Mouse (Mus musculus): ENCODE results near the gene Cul7. TPM values are rescaled to one million over a fixed set of nuclear protein-coding genes. Genes with fewer than 3 reads are reported as not detected.

Cul7 gene
- polyA plus RNA-seq, 1 experiment from 2014 or later: 46.5 TPM

DNA sequence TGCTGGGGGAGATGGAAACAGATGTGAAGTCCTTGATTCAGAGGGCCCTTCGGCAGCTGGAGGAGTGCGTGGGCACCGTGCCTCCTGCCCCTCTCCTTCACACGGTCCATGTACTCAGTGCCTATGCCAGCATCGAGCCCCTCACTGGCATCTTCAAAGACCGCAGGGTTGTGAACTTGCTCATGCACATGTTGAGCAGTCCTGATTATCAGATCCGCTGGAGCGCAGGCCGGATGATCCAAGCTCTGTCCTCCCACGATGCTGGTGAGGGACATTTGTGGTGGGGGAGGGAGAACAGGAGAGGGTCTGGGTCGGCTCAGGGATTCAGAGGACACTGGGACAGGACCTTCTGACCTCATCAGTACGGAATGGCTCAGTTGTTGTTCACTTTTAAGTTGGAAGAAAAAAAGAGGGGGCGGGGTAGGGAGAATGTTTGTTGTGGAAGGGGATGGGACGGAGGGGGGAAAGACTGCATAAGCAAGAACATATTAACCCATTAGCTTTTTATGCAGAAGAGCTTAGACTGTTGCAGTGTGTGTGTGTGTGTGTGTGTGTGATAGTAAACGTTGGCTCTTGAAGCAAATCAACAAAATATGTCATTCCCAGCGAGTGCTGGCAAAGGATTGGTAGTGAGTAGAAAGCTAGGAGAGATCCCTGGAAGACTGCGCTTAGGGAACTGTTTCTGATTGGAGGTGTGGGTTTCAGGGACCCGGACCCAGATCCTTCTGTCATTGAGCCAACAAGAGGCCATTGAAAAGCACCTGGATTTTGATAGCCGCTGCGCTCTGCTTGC, 1.8 kb downstream of the Cul7 start:
- H3K27me3 ChIP-seq: no peaks in the 10 kb centered on the region
- H3K4me2 ChIP-seq: peak overlapping the region; percentile 86
- H3K36me3 ChIP-seq (replicated peaks): peaks cover 53% of the 10 kb centered on the region
- H3K9ac ChIP-seq: peak overlapping the region; percentile 86
- WGBS: 79% methylated on average over 20 of the region's 20 CpGs
- H3K4me1 ChIP-seq: peaks cover 38% of the 10 kb centered on the region
- H3K27ac ChIP-seq: no peak overlapping the region
- peak overlapping the region; percentile 65 for H3K4me3 ChIP-seq (replicated peaks)
- H3K9me3 ChIP-seq: no peaks in the 10 kb centered on the region
- no peak for ATAC-seq (ENCODE audit: low FRiP score)

DNA sequence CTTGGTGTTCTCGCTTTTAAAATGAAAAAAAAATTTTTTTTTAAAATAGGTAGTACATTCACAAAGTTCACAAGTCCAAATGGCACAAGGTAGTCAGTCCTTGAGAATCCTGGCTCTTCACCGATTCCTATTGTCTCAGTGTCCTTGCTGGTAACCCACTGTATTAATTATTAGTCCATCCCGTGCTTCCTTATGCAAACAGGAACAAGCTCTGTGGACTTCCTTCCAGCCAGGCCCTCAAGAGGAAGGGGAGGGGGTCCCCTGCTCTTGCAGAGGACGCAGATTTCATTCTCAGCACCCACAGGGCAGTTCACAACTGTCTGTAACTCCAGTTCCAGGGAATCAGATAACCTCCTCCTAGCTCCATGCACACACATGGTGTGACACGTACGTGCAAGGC, 5.9 kb downstream of the Cul7 start:
- Histone ChIP-seq H3K27ac (no peak overlapping the region), H3K9me3 (no peaks in the 10 kb centered on the region), H3K4me1 (peaks cover 23% of the 10 kb centered on the region), H3K9ac (no peak overlapping the region), H3K4me2 (no peak overlapping the region), H3K27me3 (no peaks in the 10 kb centered on the region), H3K36me3 (replicated peaks) (peaks cover 81% of the 10 kb centered on the region), H3K4me3 (replicated peaks) (no peak overlapping the region)
- 92% methylated on average over 6 of the region's 6 CpGs for WGBS
- no peak for ATAC-seq (ENCODE audit: low FRiP score)

DNA sequence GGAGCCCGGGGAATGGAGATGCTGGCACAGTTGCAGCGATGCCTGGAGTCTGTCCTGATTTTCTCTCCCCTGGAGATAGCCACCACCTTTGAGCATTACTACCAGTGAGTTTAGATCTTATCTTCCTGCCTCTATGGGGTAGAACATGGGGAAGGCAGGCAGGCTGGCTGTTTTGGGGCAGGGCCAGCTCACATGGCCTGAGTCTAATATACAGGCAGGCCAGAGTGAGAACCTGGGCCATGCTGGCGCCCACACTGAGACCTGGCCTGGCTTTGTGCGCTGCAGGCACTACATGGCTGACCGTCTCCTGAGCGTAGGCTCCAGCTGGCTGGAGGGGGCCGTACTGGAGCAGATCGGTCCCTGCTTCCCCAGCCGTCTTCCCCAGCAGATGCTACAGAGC, 11.2 kb downstream of the Cul7 start:
- H3K36me3 ChIP-seq (replicated peaks): peaks cover 95% of the 10 kb centered on the region
- WGBS: 93% methylated on average over 9 of the region's 9 CpGs

DNA sequence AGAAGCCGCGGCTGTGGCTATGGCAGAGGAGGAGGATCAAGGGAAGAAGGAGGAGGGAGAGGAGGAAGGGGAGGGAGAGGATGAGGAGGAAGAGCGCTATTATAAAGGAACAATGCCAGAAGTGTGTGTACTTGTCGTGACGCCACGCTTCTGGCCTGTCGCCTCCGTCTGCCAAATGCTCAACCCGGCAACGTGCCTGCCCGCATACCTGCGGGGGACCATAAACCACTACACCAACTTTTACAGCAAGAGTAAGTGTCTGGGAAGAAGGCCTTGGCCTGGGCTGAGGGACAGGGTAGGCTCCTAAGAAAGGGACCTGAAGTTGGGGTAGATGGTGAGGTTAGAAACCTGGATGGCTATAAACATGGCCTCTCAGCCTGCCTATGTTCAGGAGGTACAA, 11.8 kb downstream of the Cul7 start:
- Histone ChIP-seq H3K4me3 (replicated peaks) (no peak overlapping the region), H3K27ac (no peak overlapping the region), H3K36me3 (replicated peaks) (peaks cover 96% of the 10 kb centered on the region), H3K4me2 (no peak overlapping the region), H3K4me1 (no peaks in the 10 kb centered on the region), H3K9ac (no peak overlapping the region), H3K27me3 (no peaks in the 10 kb centered on the region), H3K9me3 (no peaks in the 10 kb centered on the region)
- 95% methylated on average over 12 of the region's 12 CpGs for WGBS
- no peak for ATAC-seq (ENCODE audit: low FRiP score)

More for the DNA sequence above, 11.2 kb downstream of the Cul7 start:
- H3K9me3 ChIP-seq: no peaks in the 10 kb centered on the region
- no peaks in the 10 kb centered on the region for H3K4me1 ChIP-seq
- H3K27ac ChIP-seq: no peak overlapping the region
- no peak overlapping the region for H3K9ac ChIP-seq
- H3K4me3 ChIP-seq (replicated peaks): no peak overlapping the region
- ATAC-seq (ENCODE audit: low FRiP score): no peak
- H3K4me2 ChIP-seq: no peak overlapping the region
- H3K27me3 ChIP-seq: no peaks in the 10 kb centered on the region

DNA sequence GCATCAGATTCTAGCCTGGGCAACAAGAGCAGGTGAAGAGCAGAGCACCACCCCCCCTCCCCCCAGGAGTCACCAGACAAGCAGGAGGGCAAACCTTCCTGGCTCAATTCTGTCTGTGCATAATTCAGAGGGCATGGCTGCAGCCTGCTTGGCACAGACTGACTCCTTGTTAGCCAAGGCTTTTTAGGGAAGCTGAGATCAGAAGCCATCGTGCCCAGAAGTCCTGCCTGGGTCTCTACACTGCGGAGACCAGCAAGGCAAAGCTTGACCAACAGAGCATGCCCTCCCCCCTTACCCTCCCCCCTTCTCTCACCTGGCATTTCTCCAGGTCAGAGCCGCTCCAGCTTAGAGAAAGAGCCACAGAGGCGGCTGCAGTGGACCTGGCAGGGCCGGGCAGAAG, 12.6 kb downstream of the Cul7 start:
- H3K9ac ChIP-seq: no peak overlapping the region
- no peaks in the 10 kb centered on the region for H3K4me1 ChIP-seq
- H3K27me3 ChIP-seq: no peaks in the 10 kb centered on the region
- ATAC-seq (ENCODE audit: low FRiP score): no peak
- H3K4me2 ChIP-seq: no peak overlapping the region
- no peaks in the 10 kb centered on the region for H3K9me3 ChIP-seq
- H3K4me3 ChIP-seq (replicated peaks): no peak overlapping the region
- no peak overlapping the region for H3K27ac ChIP-seq
- H3K36me3 ChIP-seq (replicated peaks): peaks cover 93% of the 10 kb centered on the region
- 92% methylated on average over 5 of the region's 5 CpGs for WGBS

DNA sequence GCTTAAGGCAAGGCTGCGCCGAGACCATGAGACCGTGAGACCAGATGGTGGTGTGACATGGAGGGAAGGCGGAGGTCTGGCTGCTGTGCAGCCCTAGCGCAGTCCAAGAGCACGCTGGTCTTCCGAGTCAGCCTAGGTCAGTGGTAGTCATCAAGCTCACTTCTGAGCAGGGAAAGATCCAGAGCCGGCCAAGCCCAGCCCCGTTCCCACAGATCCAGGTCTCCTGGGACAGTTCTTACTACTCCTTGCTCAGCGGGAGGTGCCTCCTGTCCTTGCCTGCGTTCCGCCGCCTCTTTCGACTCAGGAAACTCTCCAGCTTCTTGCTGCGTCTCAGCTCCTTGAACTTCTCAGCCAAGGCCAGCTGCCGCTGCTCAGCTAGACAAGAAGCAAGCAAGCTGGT, 17.6 kb downstream of the Cul7 start:
- WGBS: 96% methylated on average over 16 of the region's 16 CpGs

DNA sequence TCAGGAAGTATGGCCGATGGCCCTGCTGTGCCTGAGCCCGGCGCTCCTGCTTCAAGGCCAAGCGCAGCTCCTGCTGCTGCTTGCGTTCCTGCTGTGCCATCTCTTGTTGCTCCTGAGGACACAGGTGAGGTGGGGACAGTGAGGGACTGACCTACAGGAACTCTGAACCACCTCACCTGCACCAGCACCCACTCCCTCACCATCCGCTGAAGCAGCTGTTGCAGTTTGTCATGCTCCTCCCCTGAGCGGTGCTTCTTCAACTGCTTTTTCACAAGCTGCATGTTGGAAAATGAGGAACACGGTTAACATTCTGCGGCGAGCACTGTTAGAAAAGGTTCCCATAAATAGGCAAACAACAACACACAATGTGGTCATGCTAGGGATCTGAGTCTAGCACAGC, 19.8 kb downstream of the Cul7 start:
- Histone ChIP-seq H3K9ac (no peak overlapping the region), H3K27me3 (no peaks in the 10 kb centered on the region), H3K4me1 (peaks cover 17% of the 10 kb centered on the region), H3K4me2 (no peak overlapping the region), H3K4me3 (replicated peaks) (no peak overlapping the region), H3K9me3 (no peaks in the 10 kb centered on the region), H3K27ac (no peak overlapping the region), H3K36me3 (replicated peaks) (peaks cover 64% of the 10 kb centered on the region)
- ATAC-seq (ENCODE audit: low FRiP score): no peak
- 98% methylated on average over 10 of the region's 10 CpGs for WGBS

More for the DNA sequence above, 17.6 kb downstream of the Cul7 start:
- Histone ChIP-seq H3K4me3 (replicated peaks) (no peak overlapping the region), H3K27ac (no peak overlapping the region), H3K9me3 (no peaks in the 10 kb centered on the region), H3K4me2 (no peak overlapping the region), H3K4me1 (no peaks in the 10 kb centered on the region), H3K9ac (no peak overlapping the region), H3K36me3 (replicated peaks) (peaks cover 80% of the 10 kb centered on the region), H3K27me3 (no peaks in the 10 kb centered on the region)
- no peak for ATAC-seq (ENCODE audit: low FRiP score)

DNA sequence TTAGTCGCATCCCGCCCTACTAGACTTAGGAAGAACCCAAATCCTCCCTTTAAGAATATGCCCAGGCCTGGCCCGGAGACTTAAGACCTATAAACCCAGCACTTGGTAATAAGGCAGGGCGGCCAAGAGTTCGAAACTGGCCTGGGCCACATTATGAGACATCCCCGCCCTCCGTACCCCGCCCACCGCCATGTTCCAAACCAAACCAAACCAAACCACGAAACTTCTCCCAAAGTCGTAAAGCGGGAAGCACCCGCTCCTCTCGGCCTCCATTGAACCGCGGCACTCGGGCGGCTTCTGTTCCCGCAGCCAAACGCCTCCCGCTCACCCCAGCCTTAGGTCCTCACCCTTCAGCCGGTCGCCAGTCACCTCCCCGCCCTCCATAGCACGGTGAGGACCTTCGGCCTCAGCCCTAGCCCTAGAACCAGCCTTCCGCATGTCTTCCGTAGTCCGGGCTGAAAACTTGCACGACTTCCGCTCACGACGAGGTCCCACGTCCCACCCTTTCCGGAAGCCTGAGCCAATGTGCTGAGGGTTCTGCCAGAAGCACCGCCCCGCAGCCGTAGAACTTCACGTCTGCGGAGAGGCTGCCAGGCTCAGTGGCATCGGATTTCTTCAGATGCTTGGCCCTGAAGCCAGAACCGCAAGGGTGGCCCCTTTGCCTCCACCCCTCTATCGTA, 23.9 kb downstream of the Cul7 start, which contains the start of gene Rrp36:
Rrp36 (minus strand) TSS at position 503 of the 680 bp plus-strand sequence.
- Histone ChIP-seq H3K9me3 (no peaks in the 10 kb centered on the region), H3K36me3 (replicated peaks) (peaks cover 61% of the 10 kb centered on the region), H3K4me2 (peak within 1 kb of the TSS; percentile 88), H3K27ac (peak within 1 kb of the TSS; percentile 73), H3K9ac (peak within 1 kb of the TSS; percentile 68), H3K4me1 (peaks cover 33% of the 10 kb centered on the region), H3K4me3 (replicated peaks) (peak within 1 kb of the TSS; percentile 61), H3K27me3 (no peaks in the 10 kb centered on the region)
- under 1% methylated on average over 43 of the region's 43 CpGs for WGBS
- ATAC-seq (ENCODE audit: low FRiP score): peak; percentile 91

DNA sequence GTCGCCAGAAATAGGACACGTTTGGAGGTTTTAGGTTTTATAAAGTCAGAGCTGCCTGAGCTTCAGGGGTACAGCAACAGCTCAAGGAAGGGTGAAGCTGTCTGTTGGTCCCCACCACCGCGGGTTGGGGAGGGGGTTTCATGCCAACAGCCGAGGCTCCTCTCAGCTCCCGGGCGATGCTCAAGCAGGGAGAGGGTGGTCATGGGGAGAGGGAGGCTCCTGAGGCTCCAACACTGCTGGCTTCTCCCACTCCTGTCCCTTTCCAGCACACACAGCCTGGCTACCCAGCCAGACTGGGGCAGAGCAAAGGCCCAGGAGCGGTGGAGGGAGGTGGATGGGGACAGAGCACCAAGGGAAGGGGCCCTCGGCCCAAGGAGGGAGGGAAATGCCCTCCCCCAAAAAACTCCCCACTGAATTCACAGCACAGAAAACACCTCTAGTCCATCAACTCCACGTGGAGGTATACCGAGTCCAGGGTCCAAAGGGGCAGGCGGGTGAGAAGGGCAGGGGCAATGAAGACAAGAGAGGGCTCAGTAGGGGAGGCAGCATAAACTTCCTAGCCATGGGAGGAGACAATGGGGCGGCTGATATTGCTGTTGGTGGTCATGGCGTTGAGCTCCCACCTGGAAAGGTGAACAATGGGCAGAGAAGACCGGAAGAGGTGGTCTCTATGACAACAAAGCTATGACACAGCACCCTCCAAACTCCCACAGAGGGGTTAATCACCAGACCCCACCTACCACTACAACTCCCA, 24.6 kb downstream of the Cul7 start:
- H3K4me1 ChIP-seq: peaks cover 40% of the 10 kb centered on the region
- peaks cover 54% of the 10 kb centered on the region for H3K36me3 ChIP-seq (replicated peaks)
- H3K9ac ChIP-seq: peak overlapping the region; percentile 68
- no peaks in the 10 kb centered on the region for H3K9me3 ChIP-seq
- H3K4me3 ChIP-seq (replicated peaks): peak overlapping the region; percentile 61
- ATAC-seq (ENCODE audit: low FRiP score): peak; percentile 37
- WGBS: 22% methylated on average over 15 of the region's 15 CpGs
- H3K27ac ChIP-seq: peak overlapping the region; percentile 73
- H3K27me3 ChIP-seq: no peaks in the 10 kb centered on the region
- H3K4me2 ChIP-seq: peak overlapping the region; percentile 88

DNA sequence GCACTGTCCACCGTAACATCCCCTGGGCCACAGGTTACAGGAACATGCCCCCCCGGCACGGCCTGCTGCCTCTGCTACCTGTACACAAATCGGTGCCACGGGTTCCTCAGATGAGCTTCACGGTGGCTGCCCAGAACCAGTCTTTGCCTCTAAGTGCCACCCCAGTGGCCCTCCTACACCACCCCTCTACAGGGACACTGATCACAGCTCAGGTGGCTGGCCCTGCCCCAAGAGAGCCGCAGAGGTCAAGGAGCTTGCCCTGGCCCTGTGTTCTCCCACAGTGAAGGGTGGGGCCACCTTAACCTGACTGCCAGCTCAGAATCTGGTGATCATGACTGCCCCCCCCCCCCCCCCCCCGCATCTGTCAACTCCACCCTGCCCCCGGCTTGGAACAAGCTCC, 28.3 kb downstream of the Cul7 start, which contains the start of gene Mea1:
Mea1 (plus strand) TSS at position 378 of the 400 bp plus-strand sequence.
- H3K36me3 ChIP-seq (replicated peaks): peaks cover 40% of the 10 kb centered on the region
- H3K4me2 ChIP-seq: peak within 1 kb of the TSS; percentile 71
- no peak for ATAC-seq (ENCODE audit: low FRiP score)
- H3K4me3 ChIP-seq (replicated peaks): peak within 1 kb of the TSS; percentile 88
- no peak within 1 kb of the TSS; the same call in 1 of the 2 replicates for H3K27ac ChIP-seq
- peaks cover 45% of the 10 kb centered on the region for H3K4me1 ChIP-seq
- no peaks in the 10 kb centered on the region for H3K9me3 ChIP-seq
- no peaks in the 10 kb centered on the region for H3K27me3 ChIP-seq
- peak within 1 kb of the TSS; percentile 80 for H3K9ac ChIP-seq
- WGBS: 95% methylated on average over 7 of the region's 9 CpGs

DNA sequence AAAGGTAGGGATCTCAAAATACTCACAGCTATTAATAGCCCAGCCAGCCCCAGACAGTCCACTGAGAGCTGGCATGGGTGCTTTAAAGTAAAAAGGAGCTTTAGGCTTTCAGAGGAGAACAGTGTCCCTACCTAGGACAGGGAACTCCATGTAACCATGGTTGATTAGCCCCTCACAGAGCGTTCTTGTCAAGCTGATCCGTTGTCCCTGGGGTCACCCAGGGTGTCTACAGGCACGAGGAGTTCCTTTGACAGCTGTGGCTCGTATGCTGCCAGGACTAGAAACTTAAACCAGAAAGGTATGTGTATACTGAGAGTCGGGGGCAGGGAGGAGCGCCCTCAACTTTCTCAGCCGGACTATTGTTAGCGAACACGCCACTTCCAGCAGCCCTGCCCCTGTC, 28.8 kb downstream of the Cul7 start:
- WGBS: 71% methylated on average over 9 of the region's 9 CpGs
- Histone ChIP-seq H3K36me3 (replicated peaks) (peaks cover 45% of the 10 kb centered on the region), H3K4me1 (peaks cover 41% of the 10 kb centered on the region), H3K27me3 (no peaks in the 10 kb centered on the region), H3K9ac (0 out of 2 replicates have a peak overlapping the region, but pooled peaks have one; percentile 80), H3K4me2 (peak overlapping the region; percentile 71), H3K4me3 (replicated peaks) (peak overlapping the region; percentile 88; the same call in 1 of the 2 replicates), H3K9me3 (no peaks in the 10 kb centered on the region), H3K27ac (no peak overlapping the region)
- no peak for ATAC-seq (ENCODE audit: low FRiP score)
